Mouse (Mus musculus) bone marrow, adult 2 months (tissue): ENCODE measurements around the gene Stx2. TPM values are rescaled to one million over a fixed set of nuclear protein-coding genes. Genes with fewer than 3 reads are reported as not detected.

Experiments
- H3K27ac ChIP-seq: fragments of 200-500 bp; 2 replicates; pipeline ENCODE4 v1.5.1; 2012; ENCODE audit warnings: low read depth, mild to moderate bottlenecking, control low read depth, inconsistent platforms, low read length; ENCODE audit not compliant: control insufficient read depth, poor library complexity, insufficient read depth
- H3K4me1 ChIP-seq: fragments of 200-500 bp; 2 replicates; pipeline ENCODE4 v1.6.1; 2011; ENCODE audit warnings: low read length; ENCODE audit not compliant: control insufficient read depth, insufficient read depth
- H3K4me3 ChIP-seq: fragments of 200-500 bp; replicated peaks from 2 replicates; pipeline ENCODE3; 2011; ENCODE audit warnings: mild to moderate bottlenecking, low read depth, low read length, control low read depth; ENCODE audit not compliant: control insufficient read depth
- CTCF ChIP-seq: fragments of 200-500 bp; IDR thresholded peaks from 2 replicates; pipeline ENCODE4 v1.5.1; 2011; ENCODE audit warnings: low read length, control low read depth; ENCODE audit not compliant: control insufficient read depth, insufficient read depth
- POLR2A ChIP-seq: fragments of 200-500 bp; IDR thresholded peaks from 2 replicates; pipeline ENCODE4 v1.6.1; 2011; ENCODE audit warnings: low read depth, mild to moderate bottlenecking, control low read depth, low read length, borderline replicate concordance; ENCODE audit not compliant: control insufficient read depth
- WGBS: fragments of 180-500 bp; shearing (Covaris S2); methylation state at CpG from one replicate; pipeline ENCODE4 v1.1.7; 2018; 5-methylcytosine and 5-hydroxymethylcytosine counted together
- polyA plus RNA-seq: library from polyadenylated mRNA; stranded (reverse); fragments of >200 nt; gene quantifications from 2 replicates; pipeline ENCODE4 v1.2.4, GENCODE M21; 2011; ENCODE audit warnings: low replicate concordance; ENCODE audit not compliant: missing spikeins, insufficient read depth, insufficient read length

The Stx2 gene
- polyA plus RNA-seq, 1 experiment = 90.6 TPM

- Histone ChIP-seq H3K27ac (no peak overlapping the region), H3K4me1 (no peaks in the 10 kb centered on the region), H3K4me3 (no peak overlapping the region)
- no peak for TF ChIP-seq POLR2A
- TF ChIP-seq CTCF = 0 out of 2 replicates have a peak, but pooled peaks have one; percentile 2
- WGBS = 84% methylated on average over 5 of the region's 5 CpGs
These were observed 28.3 kb upstream of the Stx2 start for GRCm38 (mm10) chr5:129036678-129037077.

DNA sequence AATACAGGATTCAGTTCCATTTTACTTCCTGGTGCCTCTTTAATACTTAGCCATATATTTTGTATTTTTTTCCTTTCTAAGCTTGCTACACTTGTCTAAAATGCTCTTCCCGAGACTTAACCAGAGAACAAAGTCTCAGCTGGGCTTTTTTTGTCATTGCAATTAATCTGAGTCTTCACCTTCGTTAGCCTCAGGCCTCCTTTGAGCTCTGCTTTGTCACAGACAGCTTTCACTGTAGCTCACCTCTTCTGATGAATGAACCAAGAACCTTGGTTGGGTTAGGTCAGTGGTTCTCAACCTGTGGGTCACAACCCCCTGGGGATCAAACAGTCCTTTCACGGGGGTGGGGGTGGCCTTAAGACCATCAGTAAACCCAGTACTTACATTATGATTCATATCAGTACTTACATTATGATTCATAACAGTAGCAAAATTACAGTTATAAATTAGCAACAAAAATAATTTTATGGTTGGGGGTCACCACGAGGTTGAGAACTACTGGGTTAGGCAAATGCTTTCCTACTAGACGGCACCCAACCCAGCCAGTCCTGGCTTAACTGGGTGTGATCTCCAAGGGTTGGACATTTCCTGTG is 20.9 kb upstream of the Stx2 start:
- Histone ChIP-seq H3K27ac (no peak overlapping the region), H3K4me3 (no peak overlapping the region), H3K4me1 (no peaks in the 10 kb centered on the region)
- 68% methylated on average over 5 of the region's 5 CpGs for WGBS
- TF ChIP-seq CTCF = no peak
- no peak for TF ChIP-seq POLR2A

DNA sequence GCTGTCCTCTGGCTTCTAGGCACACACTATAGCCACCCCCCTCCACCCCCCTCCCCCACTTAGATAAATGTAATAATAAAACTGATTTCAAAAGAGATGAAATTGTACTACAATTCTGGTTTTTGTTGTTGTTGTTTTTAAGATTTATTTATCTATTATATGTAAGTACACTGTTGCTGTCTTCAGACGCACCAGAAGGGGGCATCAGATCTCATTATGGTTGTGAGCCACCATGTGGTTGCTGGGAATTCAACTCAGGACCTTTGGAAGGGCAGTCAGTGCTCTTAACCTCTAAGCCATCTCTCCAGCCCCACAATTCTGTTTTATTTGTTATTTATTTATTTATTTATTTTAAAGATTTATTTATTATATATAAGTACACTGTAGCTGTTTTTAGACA is 18.3 kb upstream of the Stx2 start:
- H3K4me1 ChIP-seq = no peaks in the 10 kb centered on the region
- WGBS = 79% methylated on average over 1 of the region's 1 CpGs
- H3K4me3 ChIP-seq = no peak overlapping the region
- no peak overlapping the region for H3K27ac ChIP-seq
- TF ChIP-seq POLR2A (no peak), CTCF (no peak)

DNA sequence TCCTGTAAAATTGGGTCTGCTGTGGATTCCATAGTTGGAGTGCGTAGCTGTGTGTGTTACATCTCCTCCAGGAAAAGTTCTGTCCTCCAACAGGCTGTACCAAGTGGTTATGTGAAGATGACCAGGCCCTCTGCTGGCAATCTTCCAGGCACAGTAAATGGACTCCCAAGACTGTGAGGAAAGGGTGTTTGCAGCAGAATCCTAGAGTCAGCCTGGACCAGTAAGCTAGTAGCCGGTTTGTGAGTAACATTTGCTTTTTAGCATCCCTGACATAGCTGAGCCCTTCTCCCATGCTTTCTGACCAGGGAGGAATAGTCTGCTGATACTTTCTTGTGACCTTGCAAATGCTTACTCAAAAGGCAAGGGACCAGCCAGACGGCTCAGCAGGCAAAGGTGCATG is 17.8 kb upstream of the Stx2 start:
- Histone ChIP-seq H3K4me3 (no peak overlapping the region), H3K27ac (no peak overlapping the region), H3K4me1 (no peaks in the 10 kb centered on the region)
- TF ChIP-seq POLR2A (no peak), CTCF (no peak)
- WGBS = 96% methylated on average over 3 of the region's 3 CpGs

- 94% methylated on average over 2 of the region's 2 CpGs for WGBS
- TF ChIP-seq POLR2A (no peak), CTCF (no peak)
- H3K4me1 ChIP-seq = no peaks in the 10 kb centered on the region
- no peak overlapping the region for H3K27ac ChIP-seq
- H3K4me3 ChIP-seq = no peak overlapping the region
These were observed 17.4 kb upstream of the Stx2 start for GRCm38 (mm10) chr5:129025725-129026124.

- Histone ChIP-seq H3K4me3 (no peak overlapping the region), H3K4me1 (no peaks in the 10 kb centered on the region), H3K27ac (no peak overlapping the region)
- WGBS = 55% methylated on average over 2 of the region's 2 CpGs
- no peak for TF ChIP-seq CTCF
- TF ChIP-seq POLR2A = no peak
These were observed 16.7 kb upstream of the Stx2 start for GRCm38 (mm10) chr5:129025048-129025447.

GRCm38 (mm10) chr5:129020731-129021130 is 12.4 kb upstream of the Stx2 start:
- peaks cover 2% of the 10 kb centered on the region; the same call in 1 of the 2 replicates for H3K4me1 ChIP-seq
- peak overlapping the region; percentile 84 for H3K4me3 ChIP-seq
- 2% methylated on average over 28 of the region's 28 CpGs for WGBS
- TF ChIP-seq CTCF (no peak), POLR2A (no peak)
- H3K27ac ChIP-seq = peak overlapping the region; percentile 96

DNA sequence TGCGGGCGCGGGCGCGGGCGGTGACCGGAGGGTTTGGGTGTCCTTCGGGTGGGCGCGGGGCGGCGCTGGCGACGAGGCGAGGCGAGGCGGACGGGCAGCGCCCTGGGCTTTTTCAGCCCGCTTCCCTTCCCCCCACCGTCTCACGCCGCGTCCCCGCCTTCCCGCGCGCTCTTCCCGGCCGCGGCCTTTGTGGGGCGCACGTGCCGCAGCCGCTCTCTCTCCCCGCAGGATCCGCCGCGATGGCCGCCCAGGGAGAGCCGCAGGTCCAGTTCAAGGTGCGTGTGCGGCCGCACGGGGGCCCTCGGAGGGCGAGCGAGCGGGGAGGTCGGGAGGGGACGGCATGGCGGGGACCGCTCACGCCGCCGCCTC is 11.9 kb upstream of the Stx2 start:
- Histone ChIP-seq H3K27ac (peak overlapping the region; percentile 96), H3K4me3 (peak overlapping the region; percentile 84), H3K4me1 (peaks cover 2% of the 10 kb centered on the region; the same call in 1 of the 2 replicates)
- TF ChIP-seq CTCF (no peak), POLR2A (no peak)
- WGBS = under 1% methylated on average over 47 of the region's 56 CpGs
